Mouse (Mus musculus): Measurements from ENCODE around the gene Tap1.

DNA sequence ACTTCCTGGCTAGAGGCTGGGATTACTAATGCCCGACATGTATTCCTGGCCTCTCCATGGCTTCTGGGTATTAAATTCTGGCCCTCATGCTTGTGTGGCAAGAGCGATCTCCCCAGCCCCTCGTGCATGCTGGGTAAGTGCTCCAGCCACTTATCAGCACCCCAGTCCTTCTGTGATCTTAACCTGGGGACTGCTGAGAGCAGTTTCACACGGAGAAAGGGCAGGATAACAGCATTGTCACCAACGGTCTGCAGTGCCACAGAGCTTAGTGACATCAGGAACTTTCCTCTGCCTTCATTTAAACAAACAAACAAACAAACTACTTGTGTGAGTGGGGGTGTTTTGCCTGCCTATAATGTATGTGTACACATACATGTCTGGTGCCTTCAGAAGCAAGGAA, 47.1 kb upstream of the Tap1 start:
- TF ChIP-seq CTCF (IDR thresholded peaks at IDR 0.05; ENCODE audit: low read depth, low read length) (no peak), POLR2A (IDR thresholded peaks at IDR 0.05; ENCODE audit: extremely low read depth, insufficient read depth, low read length) (no peak)
